Mouse (Mus musculus) spleen, adult 2 months (tissue): ENCODE measurements around the gene Nav2.

Source experiments
- CTCF ChIP-seq: fragments of 200-500 bp; IDR thresholded peaks from 2 replicates; pipeline ENCODE4 v1.5.1; 2011; ENCODE audit warnings: mild to moderate bottlenecking, inconsistent platforms; ENCODE audit not compliant: insufficient read depth, insufficient read length, insufficient replicate concordance; ENCODE audit errors: extremely low read depth
- POLR2A ChIP-seq: fragments of 200-500 bp; IDR thresholded peaks from 2 replicates; pipeline ENCODE4 v1.6.1; 2011; ENCODE audit warnings: low read depth, low read length, inconsistent platforms

- no peak for TF ChIP-seq CTCF
- no peak for TF ChIP-seq POLR2A
Measured at GRCm38 (mm10) chr7:49504297-49504696, 595.8 kb downstream of the Nav2 start.
